Mouse (Mus musculus) lung, postnatal 0 days (tissue): ENCODE measurements around the gene Thrap3. TPM values are rescaled to one million over a fixed set of nuclear protein-coding genes. Genes with fewer than 3 reads are reported as not detected.
A peak's percentile ranks its signal among the peaks of the same experiment; 100 is the strongest.

Experiments
- ATAC-seq: fragments of 200-750 bp; cut with Nextera tagmentation; 2 replicates; pipeline ENCODE4 v1.8.0; 2017; ENCODE audit warnings: moderate library complexity
- DNase-seq: peaks from one replicate; pipeline ENCODE4 v3.0.0-alpha.2; 2016; ENCODE audit warnings: low spot score
- H3K27ac ChIP-seq: fragments of 300-500 bp; sonication (generic); 2 replicates; pipeline ENCODE4 v1.5.1; 2014; ENCODE audit warnings: antibody characterized with exemption, mild to moderate bottlenecking, low read length, mixed read lengths
- H3K27me3 ChIP-seq: fragments of 300-500 bp; sonication (generic); replicated peaks from 2 replicates; pipeline ENCODE4 v1.6.1; 2014; ENCODE audit warnings: low read length, mixed read lengths; ENCODE audit not compliant: insufficient read depth
- H3K36me3 ChIP-seq: fragments of 300-500 bp; sonication (generic); 2 replicates; pipeline ENCODE4 v1.6.1; 2014; ENCODE audit warnings: low read length, mixed read lengths; ENCODE audit not compliant: insufficient read depth
- H3K4me1 ChIP-seq: fragments of 300-500 bp; sonication (generic); 2 replicates; pipeline ENCODE4 v1.6.1; 2014; ENCODE audit warnings: antibody characterized with exemption, low read depth, low read length, mixed read lengths; ENCODE audit not compliant: insufficient read depth
- H3K4me2 ChIP-seq: fragments of 300-500 bp; sonication (generic); replicated peaks from 2 replicates; pipeline ENCODE4 v1.6.1; 2014; ENCODE audit warnings: low read depth, mild to moderate bottlenecking, low read length, moderate library complexity, mixed read lengths
- H3K4me3 ChIP-seq: fragments of 300-500 bp; sonication (generic); 2 replicates; pipeline ENCODE4 v1.5.1; 2014; ENCODE audit warnings: low read depth, low read length
- H3K9ac ChIP-seq: fragments of 300-500 bp; sonication (generic); replicated peaks from 2 replicates; pipeline ENCODE4 v1.6.1; 2014; ENCODE audit warnings: low read depth, mild to moderate bottlenecking
- H3K9me3 ChIP-seq: fragments of 300-500 bp; sonication (generic); 2 replicates; pipeline ENCODE4 v1.6.1; 2016; ENCODE audit warnings: low read length, mixed read lengths
- CTCF ChIP-seq: IDR thresholded peaks from 2 replicates; pipeline ENCODE4 v1.5.1; 2016; ENCODE audit warnings: antibody characterized with exemption, mild to moderate bottlenecking
- EP300 ChIP-seq: IDR thresholded peaks from 2 replicates; pipeline ENCODE4 v1.6.1; 2016; ENCODE audit warnings: antibody characterized with exemption, mild to moderate bottlenecking, control low read depth
- WGBS: fragments of 180-500 bp; shearing (Covaris S2); extraction: QIAGEN DNeasy Blood & Tissue Kit; methylation state at CpG from one replicate; pipeline ENCODE4 v1.1.7; 2014; 5-methylcytosine and 5-hydroxymethylcytosine counted together
- polyA plus RNA-seq: library from polyadenylated mRNA; unstranded; fragments of >200 nt; fragmentation: Nextera tagmentation; extraction: Ambion mirVana; gene quantifications from 2 replicates; pipeline ENCODE4 v1.2.1, GENCODE M21; 2015

The Thrap3 gene
- polyA plus RNA-seq, 1 experiment from 2014 or later: 98.6 TPM

DNA sequence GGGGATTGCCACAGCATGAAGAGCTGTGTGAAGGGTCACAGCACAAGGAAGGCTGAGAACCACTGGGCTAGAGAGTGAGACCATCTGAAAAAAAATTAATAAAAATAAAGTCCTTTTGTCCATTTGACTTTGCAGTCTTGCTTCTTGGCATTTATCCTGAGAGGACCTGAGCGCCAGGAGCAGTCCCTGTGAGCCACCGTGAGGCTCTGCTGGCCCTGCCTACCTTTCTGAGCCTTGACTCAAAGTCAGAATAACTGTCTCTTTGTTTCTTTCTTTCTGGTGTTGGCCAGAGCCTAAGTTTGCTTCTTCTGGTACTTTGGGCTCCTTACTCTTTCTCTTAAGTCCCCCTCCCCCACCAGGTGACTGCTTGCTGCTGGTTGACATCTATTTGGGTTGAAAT, 82.1 kb downstream of the Thrap3 start:
- no peak for ATAC-seq
- Histone ChIP-seq H3K9ac (no peak overlapping the region), H3K27ac (no peak overlapping the region), H3K27me3 (no peaks in the 10 kb centered on the region), H3K4me2 (no peak overlapping the region), H3K9me3 (no peaks in the 10 kb centered on the region), H3K4me3 (no peak overlapping the region), H3K36me3 (peaks cover 3% of the 10 kb centered on the region; the same call in 1 of the 2 replicates), H3K4me1 (peaks cover 10% of the 10 kb centered on the region; the same call in 1 of the 2 replicates)
- DNase-seq: no peak
- WGBS: 81% methylated on average over 2 of the region's 2 CpGs
- TF ChIP-seq CTCF: no peak
- no peak for TF ChIP-seq EP300

DNA sequence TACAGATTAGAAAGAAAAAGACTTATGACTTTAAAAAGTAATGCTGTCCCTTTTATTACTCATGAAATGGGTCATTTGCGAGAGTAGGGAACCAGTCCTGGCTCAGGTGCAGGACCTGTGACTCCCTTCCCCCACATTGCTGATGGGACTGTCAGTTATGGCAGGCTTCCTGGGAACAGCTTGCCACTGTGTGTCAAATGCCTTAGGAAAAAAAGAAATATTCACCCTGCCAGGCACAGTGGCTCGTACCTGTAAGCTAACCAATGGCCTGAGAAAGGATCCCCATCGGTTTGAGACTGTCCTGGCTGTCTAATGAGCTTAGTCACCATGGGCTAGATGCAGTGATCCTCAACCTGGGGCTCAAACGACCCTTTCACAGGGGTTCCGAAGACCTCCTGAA, 82.5 kb downstream of the Thrap3 start:
- H3K4me3 ChIP-seq: no peak overlapping the region
- peaks cover 10% of the 10 kb centered on the region; the same call in 1 of the 2 replicates for H3K4me1 ChIP-seq
- H3K36me3 ChIP-seq: no peaks in the 10 kb centered on the region
- DNase-seq (no peak), ATAC-seq (no peak)
- H3K27ac ChIP-seq: no peak overlapping the region
- TF ChIP-seq CTCF (no peak), EP300 (no peak)
- no peak overlapping the region for H3K4me2 ChIP-seq
- no peaks in the 10 kb centered on the region for H3K9me3 ChIP-seq
- WGBS: 92% methylated on average over 5 of the region's 5 CpGs
- H3K27me3 ChIP-seq: no peaks in the 10 kb centered on the region
- H3K9ac ChIP-seq: no peak overlapping the region

DNA sequence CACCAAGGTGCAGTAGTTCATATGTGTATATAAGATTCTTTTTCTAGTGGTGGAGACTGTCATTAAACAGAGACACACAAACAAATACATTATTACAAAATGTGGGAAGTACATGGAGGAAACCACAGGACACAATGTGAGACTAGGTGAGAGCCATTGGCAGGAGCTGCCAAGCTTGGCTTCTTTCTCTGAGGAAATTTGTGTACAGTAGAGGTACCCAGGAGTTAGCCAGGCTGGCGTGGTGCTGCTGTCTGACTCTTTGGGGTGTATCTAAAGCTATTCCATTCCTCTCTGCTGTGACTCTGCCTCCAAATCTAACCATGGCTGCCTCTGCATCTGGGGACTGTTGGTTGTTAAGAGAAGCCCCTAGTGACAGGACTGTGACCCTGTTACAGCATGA, 83.5 kb downstream of the Thrap3 start:
- Histone ChIP-seq H3K9me3 (no peaks in the 10 kb centered on the region), H3K4me2 (no peak overlapping the region), H3K36me3 (no peaks in the 10 kb centered on the region), H3K27me3 (no peaks in the 10 kb centered on the region), H3K4me3 (no peak overlapping the region), H3K9ac (no peak overlapping the region), H3K4me1 (peaks cover 10% of the 10 kb centered on the region; the same call in 1 of the 2 replicates), H3K27ac (no peak overlapping the region)
- WGBS: 82% methylated on average over 1 of the region's 1 CpGs
- TF ChIP-seq CTCF (no peak), EP300 (no peak)
- DNase-seq (no peak), ATAC-seq (no peak)

DNA sequence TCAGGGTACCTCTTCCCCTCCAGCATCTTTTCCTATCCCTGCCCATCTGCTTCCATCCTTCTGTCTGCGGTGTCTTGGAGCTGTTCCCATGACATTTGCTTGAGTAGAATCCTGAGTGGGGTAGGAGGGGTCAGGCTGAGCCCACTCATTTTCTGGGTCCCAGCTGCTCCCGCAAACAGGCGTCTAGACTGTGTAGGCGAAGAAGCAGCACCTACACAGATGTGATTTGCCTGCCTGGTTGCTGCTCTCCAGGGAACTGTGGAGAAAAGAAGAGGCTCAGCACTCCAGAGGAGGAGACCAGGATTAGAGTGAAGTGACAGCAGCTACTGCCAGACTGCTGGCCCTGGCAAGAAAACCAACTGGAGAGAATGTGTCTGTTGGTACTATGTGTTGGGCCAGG, 83.9 kb downstream of the Thrap3 start:
- Histone ChIP-seq H3K4me1 (peaks cover 10% of the 10 kb centered on the region; the same call in 1 of the 2 replicates), H3K4me3 (no peak overlapping the region), H3K9me3 (no peaks in the 10 kb centered on the region), H3K27me3 (no peaks in the 10 kb centered on the region), H3K27ac (no peak overlapping the region), H3K4me2 (no peak overlapping the region), H3K9ac (no peak overlapping the region), H3K36me3 (no peaks in the 10 kb centered on the region)
- DNase-seq (no peak), ATAC-seq (no peak)
- 86% methylated on average over 4 of the region's 4 CpGs for WGBS
- TF ChIP-seq EP300 (no peak), CTCF (no peak)

- Histone ChIP-seq H3K4me3 (no peak overlapping the region), H3K27ac (no peak overlapping the region), H3K27me3 (no peaks in the 10 kb centered on the region), H3K9me3 (no peaks in the 10 kb centered on the region), H3K9ac (no peak overlapping the region), H3K36me3 (no peaks in the 10 kb centered on the region), H3K4me1 (peaks cover 6% of the 10 kb centered on the region; the same call in 1 of the 2 replicates), H3K4me2 (no peak overlapping the region)
- 52% methylated on average over 7 of the region's 8 CpGs for WGBS
- ATAC-seq (peak; percentile 16; the same call in 1 of the 2 replicates), DNase-seq (peak; percentile 39)
- TF ChIP-seq CTCF: no peak
These were observed 85.4 kb downstream of the Thrap3 start for GRCm38 (mm10) chr4:126117116-126117515.

- 54% methylated on average over 6 of the region's 6 CpGs for WGBS
- TF ChIP-seq EP300 (no peak), CTCF (no peak)
- H3K4me3 ChIP-seq: no peak overlapping the region
- H3K4me2 ChIP-seq: no peak overlapping the region
- DNase-seq (no peak), ATAC-seq (no peak)
- no peaks in the 10 kb centered on the region for H3K36me3 ChIP-seq
- no peak overlapping the region for H3K27ac ChIP-seq
- H3K9ac ChIP-seq: no peak overlapping the region
- H3K9me3 ChIP-seq: no peaks in the 10 kb centered on the region
- H3K27me3 ChIP-seq: no peaks in the 10 kb centered on the region
- peaks cover 10% of the 10 kb centered on the region; the same call in 1 of the 2 replicates for H3K4me1 ChIP-seq
These were observed 86.6 kb downstream of the Thrap3 start for GRCm38 (mm10) chr4:126115871-126116521.

GRCm38 (mm10) chr4:126115411-126115810, 87.1 kb downstream of the Thrap3 start:
- peaks cover 14% of the 10 kb centered on the region; the same call in 1 of the 2 replicates for H3K4me1 ChIP-seq
- no peak overlapping the region for H3K27ac ChIP-seq
- H3K9me3 ChIP-seq: no peaks in the 10 kb centered on the region
- no peaks in the 10 kb centered on the region for H3K27me3 ChIP-seq
- WGBS: 78% methylated on average over 9 of the region's 9 CpGs
- H3K4me2 ChIP-seq: no peak overlapping the region
- no peak overlapping the region for H3K4me3 ChIP-seq
- TF ChIP-seq CTCF (no peak), EP300 (no peak)
- no peak for ATAC-seq
- H3K9ac ChIP-seq: no peak overlapping the region
- DNase-seq: no peak
- no peaks in the 10 kb centered on the region for H3K36me3 ChIP-seq

Other genes starting within 250 kb of the Thrap3 start
- gene Csf3r, start 178.2 kb downstream of the Thrap3 start, polyA plus RNA-seq: 3.4 and 3.7 TPM in 2 replicates
- gene Mrps15, start 155.8 kb downstream of the Thrap3 start, polyA plus RNA-seq: 63.5 and 74.9 TPM in 2 replicates
- gene Oscp1, start 144.2 kb downstream of the Thrap3 start, polyA plus RNA-seq: 11.8 and 12.3 TPM in 2 replicates
- gene Lsm10, start 106.1 kb downstream of the Thrap3 start, polyA plus RNA-seq: 62.2 and 64.1 TPM in 2 replicates
- gene Stk40, start 98.8 kb downstream of the Thrap3 start, polyA plus RNA-seq: 26.7 and 30.6 TPM in 2 replicates
- gene Eva1b, start 55.0 kb downstream of the Thrap3 start, polyA plus RNA-seq: 151 TPM in 2 replicates
- 23.3 and 30.7 TPM in 2 replicates for gene Sh3d21, start 39.3 kb downstream of the Thrap3 start, polyA plus RNA-seq
- 27.2 and 33.3 TPM in 2 replicates for gene Map7d1, start 53.6 kb upstream of the Thrap3 start, polyA plus RNA-seq
- 95.9 and 97.9 TPM in 2 replicates for gene Trappc3, start 59.6 kb upstream of the Thrap3 start, polyA plus RNA-seq
- 1.4 and 1.9 TPM in 2 replicates for gene Col8a2, start 84.0 kb upstream of the Thrap3 start, polyA plus RNA-seq
- gene Adprhl2, start 118.9 kb upstream of the Thrap3 start, polyA plus RNA-seq: 40.9 and 42.1 TPM in 2 replicates
- gene Tekt2, start 122.9 kb upstream of the Thrap3 start, polyA plus RNA-seq: 14.6 and 15.7 TPM in 2 replicates
- gene Ago3, start 226.8 kb upstream of the Thrap3 start, polyA plus RNA-seq: 8.6 TPM in 2 replicates